Mouse (Mus musculus): ENCODE results near the gene Lrrc8d. TPM values are rescaled to one million over a fixed set of nuclear protein-coding genes. Genes with fewer than 3 reads are reported as not detected.

The Lrrc8d gene
- polyA plus RNA-seq, 1 experiment, result 34.6 TPM

DNA sequence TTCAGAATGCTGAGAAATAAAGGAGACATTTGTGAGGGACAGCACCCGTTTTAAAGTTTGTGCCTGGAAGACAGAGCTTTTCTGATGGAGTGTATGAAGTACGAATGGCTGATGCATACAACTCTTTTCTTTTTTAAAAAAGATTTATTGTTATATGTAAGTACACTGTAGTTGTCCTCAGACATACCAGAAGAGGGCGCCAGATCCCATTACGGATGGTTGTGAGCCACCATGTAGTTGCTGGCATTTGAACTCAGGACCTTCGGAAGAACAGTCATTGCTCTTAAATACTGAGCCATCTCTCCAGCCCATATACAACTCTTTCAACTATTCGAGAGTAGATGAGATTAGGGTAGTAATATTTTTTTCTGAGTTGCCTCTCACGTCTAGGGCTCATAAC is 8.1 kb upstream of the Lrrc8d start:
- Histone ChIP-seq H3K27me3 (ENCODE audit: control insufficient read depth, insufficient read depth, low read length, poor library complexity, severe bottlenecking) (no peaks in the 10 kb centered on the region), H3K9ac (ENCODE audit: low read depth, poor library complexity, severe bottlenecking) (no peak overlapping the region), H3K36me3 (ENCODE audit: control insufficient read depth, insufficient read depth, low read length, poor library complexity, severe bottlenecking) (no peaks in the 10 kb centered on the region), H3K4me1 (ENCODE audit: control insufficient read depth, insufficient read depth, low read length) (peaks cover 2% of the 10 kb centered on the region), H3K9me3 (replicated peaks; ENCODE audit: control insufficient read depth, insufficient read depth, low read length, poor library complexity, severe bottlenecking) (no peaks in the 10 kb centered on the region), H3K27ac (ENCODE audit: insufficient read depth, low read length) (no peak overlapping the region), H3K4me3 (ENCODE audit: low read depth, low read length) (no peak overlapping the region)
- TF ChIP-seq EP300 (IDR thresholded peaks at IDR 0.05; ENCODE audit: insufficient read depth, low read depth, low read length) (no peak), CTCF (IDR thresholded peaks at IDR 0.05; ENCODE audit: low read depth, low read length) (peak; percentile 40)

GRCm38 (mm10) chr5:105694339-105694930 is 5.3 kb upstream of the Lrrc8d start:
- Histone ChIP-seq H3K36me3 (ENCODE audit: control insufficient read depth, insufficient read depth, low read length, poor library complexity, severe bottlenecking) (no peaks in the 10 kb centered on the region), H3K9me3 (replicated peaks; ENCODE audit: control insufficient read depth, insufficient read depth, low read length, poor library complexity, severe bottlenecking) (no peaks in the 10 kb centered on the region), H3K27ac (ENCODE audit: insufficient read depth, low read length) (no peak overlapping the region), H3K27me3 (ENCODE audit: control insufficient read depth, insufficient read depth, low read length, poor library complexity, severe bottlenecking) (no peaks in the 10 kb centered on the region), H3K4me1 (ENCODE audit: control insufficient read depth, insufficient read depth, low read length) (peaks cover 5% of the 10 kb centered on the region), H3K4me3 (ENCODE audit: low read depth, low read length) (no peak overlapping the region), H3K9ac (ENCODE audit: low read depth, poor library complexity, severe bottlenecking) (no peak overlapping the region)
- TF ChIP-seq EP300 (IDR thresholded peaks at IDR 0.05; ENCODE audit: insufficient read depth, low read depth, low read length), result no peak
- TF ChIP-seq POLR2A (IDR thresholded peaks at IDR 0.05; ENCODE audit: insufficient read depth, low read length), result no peak
- TF ChIP-seq CTCF (IDR thresholded peaks at IDR 0.05; ENCODE audit: low read depth, low read length), result no peak

- H3K4me1 ChIP-seq (ENCODE audit: control insufficient read depth, insufficient read depth, low read length), result peaks cover 5% of the 10 kb centered on the region
- no peak for TF ChIP-seq POLR2A (IDR thresholded peaks at IDR 0.05; ENCODE audit: insufficient read depth, low read length)
- TF ChIP-seq CTCF (IDR thresholded peaks at IDR 0.05; ENCODE audit: low read depth, low read length), result no peak
- TF ChIP-seq EP300 (IDR thresholded peaks at IDR 0.05; ENCODE audit: insufficient read depth, low read depth, low read length), result no peak
- no peak overlapping the region for H3K9ac ChIP-seq (ENCODE audit: low read depth, poor library complexity, severe bottlenecking)
- no peaks in the 10 kb centered on the region for H3K27me3 ChIP-seq (ENCODE audit: control insufficient read depth, insufficient read depth, low read length, poor library complexity, severe bottlenecking)
- H3K4me3 ChIP-seq (ENCODE audit: low read depth, low read length), result no peak overlapping the region
- H3K36me3 ChIP-seq (ENCODE audit: control insufficient read depth, insufficient read depth, low read length, poor library complexity, severe bottlenecking), result no peaks in the 10 kb centered on the region
- H3K27ac ChIP-seq (ENCODE audit: insufficient read depth, low read length), result no peak overlapping the region
- H3K9me3 ChIP-seq (replicated peaks; ENCODE audit: control insufficient read depth, insufficient read depth, low read length, poor library complexity, severe bottlenecking), result no peaks in the 10 kb centered on the region
These were observed 3.7 kb upstream of the Lrrc8d start for GRCm38 (mm10) chr5:105696049-105696448.

DNA sequence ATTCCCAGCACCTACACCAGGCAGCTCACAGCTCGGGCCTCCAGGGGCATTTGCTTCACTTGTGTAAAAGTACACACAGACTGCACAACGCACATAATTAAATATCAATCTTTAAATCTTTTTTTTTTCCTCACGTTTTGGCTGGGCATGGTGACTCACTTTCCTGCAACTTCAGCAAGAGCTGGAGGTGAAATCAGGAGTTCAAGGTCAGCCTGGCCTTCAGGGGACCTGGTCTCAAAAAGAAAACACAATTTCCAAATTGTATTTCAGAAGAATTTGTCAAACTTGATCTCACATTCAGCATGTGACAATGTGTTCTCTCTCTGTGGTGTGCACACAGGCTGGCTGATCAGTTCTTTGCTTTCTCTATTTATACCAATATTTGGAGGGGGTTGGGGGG is 1.9 kb upstream of the Lrrc8d start:
- Histone ChIP-seq H3K4me3 (ENCODE audit: low read depth, low read length) (no peak overlapping the region), H3K27me3 (ENCODE audit: control insufficient read depth, insufficient read depth, low read length, poor library complexity, severe bottlenecking) (no peaks in the 10 kb centered on the region), H3K27ac (ENCODE audit: insufficient read depth, low read length) (peak overlapping the region; percentile 39; the same call in 1 of the 2 replicates), H3K9ac (ENCODE audit: low read depth, poor library complexity, severe bottlenecking) (peak overlapping the region; percentile 16), H3K4me1 (ENCODE audit: control insufficient read depth, insufficient read depth, low read length) (peaks cover 5% of the 10 kb centered on the region), H3K36me3 (ENCODE audit: control insufficient read depth, insufficient read depth, low read length, poor library complexity, severe bottlenecking) (no peaks in the 10 kb centered on the region), H3K9me3 (replicated peaks; ENCODE audit: control insufficient read depth, insufficient read depth, low read length, poor library complexity, severe bottlenecking) (no peaks in the 10 kb centered on the region)
- TF ChIP-seq POLR2A (IDR thresholded peaks at IDR 0.05; ENCODE audit: insufficient read depth, low read length) (no peak), CTCF (IDR thresholded peaks at IDR 0.05; ENCODE audit: low read depth, low read length) (no peak), EP300 (IDR thresholded peaks at IDR 0.05; ENCODE audit: insufficient read depth, low read depth, low read length) (no peak)

- H3K4me1 ChIP-seq (ENCODE audit: control insufficient read depth, insufficient read depth, low read length), result peaks cover 7% of the 10 kb centered on the region
- no peaks in the 10 kb centered on the region for H3K36me3 ChIP-seq (ENCODE audit: control insufficient read depth, insufficient read depth, low read length, poor library complexity, severe bottlenecking)
- H3K9ac ChIP-seq (ENCODE audit: low read depth, poor library complexity, severe bottlenecking), result peak overlapping the region; percentile 96
- H3K9me3 ChIP-seq (replicated peaks; ENCODE audit: control insufficient read depth, insufficient read depth, low read length, poor library complexity, severe bottlenecking), result no peaks in the 10 kb centered on the region
- peak; percentile 79 for TF ChIP-seq EP300 (IDR thresholded peaks at IDR 0.05; ENCODE audit: insufficient read depth, low read depth, low read length)
- TF ChIP-seq CTCF (IDR thresholded peaks at IDR 0.05; ENCODE audit: low read depth, low read length), result no peak
- H3K27me3 ChIP-seq (ENCODE audit: control insufficient read depth, insufficient read depth, low read length, poor library complexity, severe bottlenecking), result no peaks in the 10 kb centered on the region
- no peak overlapping the region for H3K4me3 ChIP-seq (ENCODE audit: low read depth, low read length)
- peak overlapping the region; percentile 90 for H3K27ac ChIP-seq (ENCODE audit: insufficient read depth, low read length)
These were observed 1.1 kb upstream of the Lrrc8d start for GRCm38 (mm10) chr5:105698694-105699093.

DNA sequence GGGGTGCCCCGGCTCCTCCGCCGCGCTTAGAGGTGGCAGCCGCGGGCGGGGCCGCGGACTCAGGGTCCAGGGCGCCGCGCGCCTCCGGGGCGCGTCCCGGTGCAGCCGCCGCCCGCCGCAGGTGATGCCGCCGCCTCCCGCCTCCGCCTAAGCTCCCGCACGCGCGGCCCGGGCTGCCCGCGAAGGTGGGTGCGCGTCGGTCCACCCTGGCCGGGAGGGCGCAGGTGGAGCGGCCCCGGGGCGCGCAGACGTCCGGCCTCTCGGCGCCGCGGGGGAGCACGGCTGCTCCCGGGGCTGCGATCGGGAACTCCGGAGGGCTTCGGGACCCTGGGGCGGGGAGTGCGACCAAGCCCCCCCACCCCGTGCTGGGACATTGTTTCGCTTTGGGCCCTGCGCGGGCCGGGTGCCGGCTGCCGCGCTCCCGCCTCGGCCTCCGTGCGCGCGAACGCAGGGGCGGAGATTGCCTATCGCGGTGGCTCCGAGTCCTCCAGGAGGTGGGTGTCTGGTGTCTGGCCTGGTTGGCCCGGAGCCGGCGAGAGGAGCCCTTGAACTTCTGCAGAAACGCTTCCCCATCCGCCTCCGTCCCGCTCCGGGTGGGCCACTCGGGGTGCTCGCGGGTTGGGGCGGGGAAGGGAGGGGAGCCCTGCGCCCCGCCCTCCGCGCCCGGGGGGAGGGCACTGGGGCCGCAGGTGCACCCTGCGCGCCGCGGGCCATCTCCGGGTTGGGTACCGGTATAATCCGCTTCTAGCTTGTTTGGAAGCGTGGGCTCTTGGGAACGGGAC is 492 bp downstream of the Lrrc8d start:
- Histone ChIP-seq H3K36me3 (ENCODE audit: control insufficient read depth, insufficient read depth, low read length, poor library complexity, severe bottlenecking) (peaks cover 8% of the 10 kb centered on the region; the same call in 1 of the 2 replicates), H3K4me1 (ENCODE audit: control insufficient read depth, insufficient read depth, low read length) (peaks cover 12% of the 10 kb centered on the region)
- TF ChIP-seq POLR2A (IDR thresholded peaks at IDR 0.05; ENCODE audit: insufficient read depth, low read length) (no peak), EP300 (IDR thresholded peaks at IDR 0.05; ENCODE audit: insufficient read depth, low read depth, low read length) (peak; percentile 42; the same call in 1 of the 2 replicates)

More for the DNA sequence above, 492 bp downstream of the Lrrc8d start:
- Histone ChIP-seq H3K4me3 (ENCODE audit: low read depth, low read length) (peak overlapping the region; percentile 99), H3K27me3 (ENCODE audit: control insufficient read depth, insufficient read depth, low read length, poor library complexity, severe bottlenecking) (no peaks in the 10 kb centered on the region), H3K27ac (ENCODE audit: insufficient read depth, low read length) (peak overlapping the region; percentile 77), H3K9me3 (replicated peaks; ENCODE audit: control insufficient read depth, insufficient read depth, low read length, poor library complexity, severe bottlenecking) (no peaks in the 10 kb centered on the region), H3K9ac (ENCODE audit: low read depth, poor library complexity, severe bottlenecking) (peak overlapping the region; percentile 96)

Data from ES-Bruce4 (cell line).